Mouse (Mus musculus) CD8-positive naive resting alpha-beta T cell, adult 2 months (primary cell): ENCODE results near the gene Prkg2.

ENCODE experiments used
- DNase-seq, 2 experiments: peaks; one replicate each; pipeline ENCODE4 v3.0.0; 2022; ENCODE audit warnings: low read depth in 2 of 2, low spot score in 2 of 2

The Prkg2 gene

GRCm38 (mm10) chr5:99036596-99037441 lies at the start of gene Prkg2:
Prkg2 (minus strand) TSS chr5:99037351.
- DNase-seq: no peak

- DNase-seq: no peak
Observed at GRCm38 (mm10) chr5:99083955-99084354, 46.8 kb upstream of the Prkg2 start.

GRCm38 (mm10) chr5:99078375-99078774 lies 41.2 kb upstream of the Prkg2 start:
- no peak for DNase-seq

GRCm38 (mm10) chr5:99068391-99068790 lies 31.2 kb upstream of the Prkg2 start:
- no peak for DNase-seq

GRCm38 (mm10) chr5:99062582-99062981 lies 25.4 kb upstream of the Prkg2 start:
- no peak for DNase-seq

- DNase-seq: no peak
Observed at GRCm38 (mm10) chr5:99039021-99039420, 1.9 kb upstream of the Prkg2 start.

- no peak for DNase-seq
Observed at GRCm38 (mm10) chr5:99037442-99037811, 276 bp upstream of the Prkg2 start.

- no peak for DNase-seq
Observed at GRCm38 (mm10) chr5:99035961-99036360, 1.2 kb downstream of the Prkg2 start.

GRCm38 (mm10) chr5:99031551-99032149 lies 5.5 kb downstream of the Prkg2 start:
- no peak for DNase-seq

- no peak for DNase-seq
Observed at GRCm38 (mm10) chr5:99026343-99026742, 10.8 kb downstream of the Prkg2 start.

- DNase-seq: no peak
Observed at GRCm38 (mm10) chr5:99019709-99020108, 17.4 kb downstream of the Prkg2 start.

GRCm38 (mm10) chr5:99015140-99015539 lies 22.0 kb downstream of the Prkg2 start:
- no peak for DNase-seq

- no peak for DNase-seq
Observed at GRCm38 (mm10) chr5:99010448-99011151, 26.6 kb downstream of the Prkg2 start.

- DNase-seq: no peak
Observed at GRCm38 (mm10) chr5:98998104-98998503, 39.0 kb downstream of the Prkg2 start.

GRCm38 (mm10) chr5:98995767-98996166 lies 41.4 kb downstream of the Prkg2 start:
- no peak for DNase-seq

- no peak for DNase-seq
Observed at GRCm38 (mm10) chr5:98991600-98991999, 45.6 kb downstream of the Prkg2 start.

- DNase-seq: no peak
Observed at GRCm38 (mm10) chr5:98987634-98988033, 49.5 kb downstream of the Prkg2 start.

- no peak for DNase-seq
Observed at GRCm38 (mm10) chr5:98987116-98987515, 50.0 kb downstream of the Prkg2 start.

- no peak for DNase-seq
Observed at GRCm38 (mm10) chr5:98986459-98986858, 50.7 kb downstream of the Prkg2 start.

- DNase-seq: no peak
Observed at GRCm38 (mm10) chr5:98986011-98986410, 51.1 kb downstream of the Prkg2 start.

- no peak for DNase-seq
Observed at GRCm38 (mm10) chr5:98985077-98985476, 52.1 kb downstream of the Prkg2 start.

GRCm38 (mm10) chr5:98981304-98981703 lies 55.8 kb downstream of the Prkg2 start:
- DNase-seq: no peak
